Mouse (Mus musculus): ENCODE data around the gene Arhgef40.
"Not testable (repeated sequence)": the region's sequence is repeated elsewhere in the genome, so short reads cannot be mapped to it uniquely, and the experiment has no call there.

Gene Arhgef40

GRCm38 (mm10) chr14:52019051-52019589 is 34.6 kb downstream of the Arhgef40 start:
- peak; percentile 33 for ATAC-seq (ENCODE audit: low TSS enrichment)

GRCm38 (mm10) chr14:52019590-52020340 is 35.2 kb downstream of the Arhgef40 start:
- ATAC-seq (ENCODE audit: low TSS enrichment): peak; percentile 87

- peak; percentile 38 for ATAC-seq (ENCODE audit: low TSS enrichment)
These were observed 36.1 kb downstream of the Arhgef40 start, which contains the start of gene Zfp219 for GRCm38 (mm10) chr14:52020486-52021137. TSS of gene Zfp219 (minus strand) at chr14:52020733.

- ATAC-seq (ENCODE audit: low TSS enrichment): no peak
These were observed 36.6 kb downstream of the Arhgef40 start for GRCm38 (mm10) chr14:52021138-52021529.

- ATAC-seq (ENCODE audit: low TSS enrichment): no peak
These were observed 37.2 kb downstream of the Arhgef40 start for GRCm38 (mm10) chr14:52021568-52022212.

- ATAC-seq (ENCODE audit: low TSS enrichment): no peak
These were observed 37.8 kb downstream of the Arhgef40 start for GRCm38 (mm10) chr14:52022244-52022708.

GRCm38 (mm10) chr14:52022709-52023459 is 38.4 kb downstream of the Arhgef40 start:
- ATAC-seq (ENCODE audit: low TSS enrichment): peak; percentile 8; the same call in 1 of the 2 replicates

- no peak for ATAC-seq (ENCODE audit: low TSS enrichment)
These were observed 39.6 kb downstream of the Arhgef40 start for GRCm38 (mm10) chr14:52024133-52024532.

GRCm38 (mm10) chr14:52026342-52026741 is 41.8 kb downstream of the Arhgef40 start:
- no peak for ATAC-seq (ENCODE audit: low TSS enrichment)

- ATAC-seq (ENCODE audit: low TSS enrichment): no peak
These were observed 51.4 kb downstream of the Arhgef40 start for GRCm38 (mm10) chr14:52035926-52036325.

GRCm38 (mm10) chr14:52039332-52039731 is 54.8 kb downstream of the Arhgef40 start:
- no peak for ATAC-seq (ENCODE audit: low TSS enrichment)

- ATAC-seq (ENCODE audit: low TSS enrichment): not testable (repeated sequence)
These were observed 57.8 kb downstream of the Arhgef40 start, which contains the start of gene Olfr221 for GRCm38 (mm10) chr14:52042359-52042758. TSS of gene Olfr221 (minus strand) at chr14:52042459.

- no peak for ATAC-seq (ENCODE audit: low TSS enrichment)
These were observed 58.9 kb downstream of the Arhgef40 start for GRCm38 (mm10) chr14:52043446-52043845.

- ATAC-seq (ENCODE audit: low TSS enrichment): peak; percentile 83
These were observed 60.6 kb downstream of the Arhgef40 start for GRCm38 (mm10) chr14:52044901-52045678.

- ATAC-seq (ENCODE audit: low TSS enrichment): no peak
These were observed 61.5 kb downstream of the Arhgef40 start for GRCm38 (mm10) chr14:52045966-52046565.

GRCm38 (mm10) chr14:52052720-52053119 is 68.2 kb downstream of the Arhgef40 start:
- not testable (repeated sequence) for ATAC-seq (ENCODE audit: low TSS enrichment)

All from frontal cortex, adult (tissue).